Mouse (Mus musculus): ENCODE results near the gene Zfp62. TPM values are rescaled to one million over a fixed set of nuclear protein-coding genes. Genes with fewer than 3 reads are reported as not detected.
A peak's percentile ranks its signal among the peaks of the same experiment; 100 is the strongest.

Zfp62 gene
- polyA plus RNA-seq, 1 experiment from 2014 or later: 38.6 TPM

- Histone ChIP-seq H3K9me3 (replicated peaks; ENCODE audit: control insufficient read depth, low read length, poor library complexity, severe bottlenecking) (no peaks in the 10 kb centered on the region), H3K27ac (ENCODE audit: low read length) (no peak overlapping the region), H3K27me3 (ENCODE audit: control insufficient read depth, insufficient read depth, low read depth, low read length) (no peaks in the 10 kb centered on the region), H3K36me3 (ENCODE audit: control insufficient read depth, insufficient read depth, low read length) (no peaks in the 10 kb centered on the region), H3K4me1 (ENCODE audit: control insufficient read depth, insufficient read depth, low read length) (peaks cover 19% of the 10 kb centered on the region), H3K4me2 (ENCODE audit: low read length) (peak overlapping the region; percentile 89), H3K4me3 (ENCODE audit: low read depth, low read length) (peak overlapping the region; percentile 98; the same call in 1 of the 2 replicates), H3K9ac (ENCODE audit: low read depth, low read length) (peak overlapping the region; percentile 98; the same call in 1 of the 2 replicates)
- WGBS: 71% methylated on average over 2 of the region's 2 CpGs
- ATAC-seq: no peak
Measured at GRCm38 (mm10) chr11:49202071-49202470, 1.0 kb upstream of the Zfp62 start.

GRCm38 (mm10) chr11:49202523-49203061 is 500 bp upstream of the Zfp62 start:
- ATAC-seq: peak; percentile 59
- peak overlapping the region; percentile 98 for H3K4me3 ChIP-seq (ENCODE audit: low read depth, low read length)
- peaks cover 19% of the 10 kb centered on the region for H3K4me1 ChIP-seq (ENCODE audit: control insufficient read depth, insufficient read depth, low read length)
- H3K9ac ChIP-seq (ENCODE audit: low read depth, low read length): peak overlapping the region; percentile 98
- no peaks in the 10 kb centered on the region for H3K36me3 ChIP-seq (ENCODE audit: control insufficient read depth, insufficient read depth, low read length)
- H3K9me3 ChIP-seq (replicated peaks; ENCODE audit: control insufficient read depth, low read length, poor library complexity, severe bottlenecking): no peaks in the 10 kb centered on the region
- no peaks in the 10 kb centered on the region for H3K27me3 ChIP-seq (ENCODE audit: control insufficient read depth, insufficient read depth, low read depth, low read length)
- WGBS: 1% methylated on average over 10 of the region's 10 CpGs
- peak overlapping the region; percentile 97 for H3K27ac ChIP-seq (ENCODE audit: low read length)
- H3K4me2 ChIP-seq (ENCODE audit: low read length): peak overlapping the region; percentile 89

GRCm38 (mm10) chr11:49203771-49204497 is 842 bp downstream of the Zfp62 start:
- H3K4me3 ChIP-seq (ENCODE audit: low read depth, low read length): peak overlapping the region; percentile 98
- H3K27ac ChIP-seq (ENCODE audit: low read length): peak overlapping the region; percentile 97
- H3K9ac ChIP-seq (ENCODE audit: low read depth, low read length): peak overlapping the region; percentile 98
- H3K36me3 ChIP-seq (ENCODE audit: control insufficient read depth, insufficient read depth, low read length): no peaks in the 10 kb centered on the region
- WGBS: under 1% methylated on average over 24 of the region's 24 CpGs
- H3K27me3 ChIP-seq (ENCODE audit: control insufficient read depth, insufficient read depth, low read depth, low read length): no peaks in the 10 kb centered on the region
- peak overlapping the region; percentile 89 for H3K4me2 ChIP-seq (ENCODE audit: low read length)
- no peaks in the 10 kb centered on the region for H3K9me3 ChIP-seq (replicated peaks; ENCODE audit: control insufficient read depth, low read length, poor library complexity, severe bottlenecking)
- peak; percentile 79 for ATAC-seq
- peaks cover 19% of the 10 kb centered on the region for H3K4me1 ChIP-seq (ENCODE audit: control insufficient read depth, insufficient read depth, low read length)

GRCm38 (mm10) chr11:49205080-49205590 is 2.0 kb downstream of the Zfp62 start:
- H3K4me2 ChIP-seq (ENCODE audit: low read length): peak overlapping the region; percentile 89

GRCm38 (mm10) chr11:49207495-49207894 is 4.4 kb downstream of the Zfp62 start:
- no peak overlapping the region for H3K27ac ChIP-seq (ENCODE audit: low read length)
- no peaks in the 10 kb centered on the region for H3K9me3 ChIP-seq (replicated peaks; ENCODE audit: control insufficient read depth, low read length, poor library complexity, severe bottlenecking)
- no peak overlapping the region for H3K4me3 ChIP-seq (ENCODE audit: low read depth, low read length)
- ATAC-seq: no peak
- H3K4me2 ChIP-seq (ENCODE audit: low read length): no peak overlapping the region
- H3K36me3 ChIP-seq (ENCODE audit: control insufficient read depth, insufficient read depth, low read length): no peaks in the 10 kb centered on the region
- H3K27me3 ChIP-seq (ENCODE audit: control insufficient read depth, insufficient read depth, low read depth, low read length): no peaks in the 10 kb centered on the region
- H3K9ac ChIP-seq (ENCODE audit: low read depth, low read length): no peak overlapping the region
- peaks cover 15% of the 10 kb centered on the region for H3K4me1 ChIP-seq (ENCODE audit: control insufficient read depth, insufficient read depth, low read length)
- WGBS: 96% methylated on average over 1 of the region's 1 CpGs

More at GRCm38 (mm10) chr11:49205080-49205590, 2.0 kb downstream of the Zfp62 start:
- H3K9me3 ChIP-seq (replicated peaks; ENCODE audit: control insufficient read depth, low read length, poor library complexity, severe bottlenecking): no peaks in the 10 kb centered on the region
- 82% methylated on average over 6 of the region's 6 CpGs for WGBS
- no peak overlapping the region for H3K4me3 ChIP-seq (ENCODE audit: low read depth, low read length)
- H3K36me3 ChIP-seq (ENCODE audit: control insufficient read depth, insufficient read depth, low read length): no peaks in the 10 kb centered on the region
- peaks cover 19% of the 10 kb centered on the region for H3K4me1 ChIP-seq (ENCODE audit: control insufficient read depth, insufficient read depth, low read length)
- no peak for ATAC-seq
- H3K27ac ChIP-seq (ENCODE audit: low read length): no peak overlapping the region
- H3K27me3 ChIP-seq (ENCODE audit: control insufficient read depth, insufficient read depth, low read depth, low read length): no peaks in the 10 kb centered on the region
- H3K9ac ChIP-seq (ENCODE audit: low read depth, low read length): no peak overlapping the region

- Histone ChIP-seq H3K4me2 (ENCODE audit: low read length) (no peak overlapping the region), H3K9ac (ENCODE audit: low read depth, low read length) (no peak overlapping the region), H3K27me3 (ENCODE audit: control insufficient read depth, insufficient read depth, low read depth, low read length) (no peaks in the 10 kb centered on the region), H3K9me3 (replicated peaks; ENCODE audit: control insufficient read depth, low read length, poor library complexity, severe bottlenecking) (no peaks in the 10 kb centered on the region), H3K36me3 (ENCODE audit: control insufficient read depth, insufficient read depth, low read length) (peaks cover 32% of the 10 kb centered on the region), H3K4me3 (ENCODE audit: low read depth, low read length) (no peak overlapping the region), H3K27ac (ENCODE audit: low read length) (no peak overlapping the region), H3K4me1 (ENCODE audit: control insufficient read depth, insufficient read depth, low read length) (no peaks in the 10 kb centered on the region)
- no peak for ATAC-seq
Measured at GRCm38 (mm10) chr11:49212577-49212976, 9.5 kb downstream of the Zfp62 start.

- no peak overlapping the region for H3K4me3 ChIP-seq (ENCODE audit: low read depth, low read length)
- no peaks in the 10 kb centered on the region for H3K27me3 ChIP-seq (ENCODE audit: control insufficient read depth, insufficient read depth, low read depth, low read length)
- H3K4me2 ChIP-seq (ENCODE audit: low read length): no peak overlapping the region
- no peaks in the 10 kb centered on the region for H3K4me1 ChIP-seq (ENCODE audit: control insufficient read depth, insufficient read depth, low read length)
- no peak overlapping the region for H3K9ac ChIP-seq (ENCODE audit: low read depth, low read length)
- WGBS: 96% methylated on average over 1 of the region's 1 CpGs
- no peak for ATAC-seq
- no peak overlapping the region for H3K27ac ChIP-seq (ENCODE audit: low read length)
- H3K9me3 ChIP-seq (replicated peaks; ENCODE audit: control insufficient read depth, low read length, poor library complexity, severe bottlenecking): no peaks in the 10 kb centered on the region
- peaks cover 32% of the 10 kb centered on the region for H3K36me3 ChIP-seq (ENCODE audit: control insufficient read depth, insufficient read depth, low read length)
Measured at GRCm38 (mm10) chr11:49213505-49213904, 10.4 kb downstream of the Zfp62 start.

- ATAC-seq: no peak
- Histone ChIP-seq H3K27ac (ENCODE audit: low read length) (no peak overlapping the region), H3K9ac (ENCODE audit: low read depth, low read length) (no peak overlapping the region), H3K36me3 (ENCODE audit: control insufficient read depth, insufficient read depth, low read length) (peaks cover 32% of the 10 kb centered on the region), H3K4me2 (ENCODE audit: low read length) (no peak overlapping the region), H3K9me3 (replicated peaks; ENCODE audit: control insufficient read depth, low read length, poor library complexity, severe bottlenecking) (no peaks in the 10 kb centered on the region), H3K4me1 (ENCODE audit: control insufficient read depth, insufficient read depth, low read length) (no peaks in the 10 kb centered on the region), H3K4me3 (ENCODE audit: low read depth, low read length) (no peak overlapping the region), H3K27me3 (ENCODE audit: control insufficient read depth, insufficient read depth, low read depth, low read length) (no peaks in the 10 kb centered on the region)
- 98% methylated on average over 2 of the region's 2 CpGs for WGBS
Measured at GRCm38 (mm10) chr11:49219271-49219670, 16.2 kb downstream of the Zfp62 start.

GRCm38 (mm10) chr11:49224455-49224854 is 21.4 kb downstream of the Zfp62 start:
- no peak overlapping the region for H3K27ac ChIP-seq (ENCODE audit: low read length)

More at GRCm38 (mm10) chr11:49224455-49224854, 21.4 kb downstream of the Zfp62 start:
- Histone ChIP-seq H3K36me3 (ENCODE audit: control insufficient read depth, insufficient read depth, low read length) (no peaks in the 10 kb centered on the region; the same call in 1 of the 2 replicates), H3K4me2 (ENCODE audit: low read length) (no peak overlapping the region), H3K27me3 (ENCODE audit: control insufficient read depth, insufficient read depth, low read depth, low read length) (no peaks in the 10 kb centered on the region), H3K9me3 (replicated peaks; ENCODE audit: control insufficient read depth, low read length, poor library complexity, severe bottlenecking) (no peaks in the 10 kb centered on the region), H3K9ac (ENCODE audit: low read depth, low read length) (no peak overlapping the region), H3K4me1 (ENCODE audit: control insufficient read depth, insufficient read depth, low read length) (no peaks in the 10 kb centered on the region), H3K4me3 (ENCODE audit: low read depth, low read length) (no peak overlapping the region)
- ATAC-seq: no peak
- 88% methylated on average over 1 of the region's 1 CpGs for WGBS

Measured in midbrain, embryonic 16.5 days (tissue).